Mouse (Mus musculus) heart, adult 18-20 months (tissue): Measurements from ENCODE around the gene Hand2. TPM values are rescaled to one million over a fixed set of nuclear protein-coding genes. Genes with fewer than 3 reads are reported as not detected.

Experiments used
- total RNA-seq, 2 experiments: library from RNA; stranded (reverse); gene quantifications; 2 replicates each; pipeline ENCODE4 v1.2.3; 2021

The Hand2 gene
- total RNA-seq, 2 experiments from 2014 or later = 76.2 to 83.1 TPM

Other genes with a start within 250 kb of the Hand2 start
- not detected for gene Scrg1, start 134.9 kb downstream of the Hand2 start, total RNA-seq
- 10 to 100 TPM in 1 of 2 experiments, 1 to 10 TPM in 1; 9.6 to 15.4 TPM for gene Sap30, start 166.9 kb downstream of the Hand2 start, total RNA-seq
- gene Hmgb2, start 190.9 kb downstream of the Hand2 start, total RNA-seq = 10 to 100 TPM in 1 of 2 experiments, 1 to 10 TPM in 1; 8.6 to 12.6 TPM